Mouse (Mus musculus) hindlimb bud, embryonic 11.5 days (tissue): ENCODE measurements around the gene Tmem56.

Experiments used
- DNase-seq: peaks from one replicate; pipeline ENCODE4 v3.0.0-alpha.2; 2012; ENCODE audit warnings: low read depth, low spot score; ENCODE audit errors: extremely low spot score

The Tmem56 gene

DNA sequence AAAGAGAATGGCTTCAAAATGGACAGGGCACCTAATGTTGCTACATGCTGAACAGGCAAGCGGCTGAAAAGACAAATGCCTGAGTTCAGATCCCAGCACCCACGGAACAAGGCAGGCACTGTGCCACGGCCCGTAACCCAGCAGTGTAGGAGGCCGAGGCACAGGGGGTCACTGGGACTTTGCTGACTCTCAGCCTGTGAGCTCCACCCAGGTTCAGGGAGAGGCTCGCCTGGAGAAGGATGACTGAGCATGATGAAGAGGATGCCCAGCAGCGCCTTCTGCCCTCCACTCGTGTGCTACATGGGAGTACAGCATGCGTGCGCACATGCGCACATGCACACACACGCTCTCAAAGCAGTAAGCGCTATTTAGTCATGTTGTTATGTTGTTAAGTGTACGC lies 3.2 kb downstream of the Tmem56 start:
- no peak for DNase-seq

DNA sequence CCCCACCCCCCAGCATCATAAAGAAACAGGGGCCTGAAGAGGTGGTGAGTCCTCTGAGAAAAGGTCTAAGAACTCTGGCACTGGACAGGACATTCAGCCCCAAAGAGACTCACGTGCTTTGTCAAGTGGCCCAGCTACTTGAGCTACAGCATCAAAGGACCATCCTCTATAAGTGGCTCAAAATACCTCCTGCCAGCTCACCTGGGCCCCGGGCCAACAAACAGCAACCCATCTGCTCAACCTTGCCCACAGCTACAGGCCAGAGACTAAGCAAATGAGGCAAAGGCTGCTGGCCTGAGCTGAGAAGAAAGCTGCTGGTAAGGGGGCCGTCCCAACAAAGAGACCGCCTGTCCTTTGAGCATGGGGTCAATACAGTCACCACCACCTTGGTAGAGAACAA lies 5.3 kb downstream of the Tmem56 start:
- no peak for DNase-seq

DNA sequence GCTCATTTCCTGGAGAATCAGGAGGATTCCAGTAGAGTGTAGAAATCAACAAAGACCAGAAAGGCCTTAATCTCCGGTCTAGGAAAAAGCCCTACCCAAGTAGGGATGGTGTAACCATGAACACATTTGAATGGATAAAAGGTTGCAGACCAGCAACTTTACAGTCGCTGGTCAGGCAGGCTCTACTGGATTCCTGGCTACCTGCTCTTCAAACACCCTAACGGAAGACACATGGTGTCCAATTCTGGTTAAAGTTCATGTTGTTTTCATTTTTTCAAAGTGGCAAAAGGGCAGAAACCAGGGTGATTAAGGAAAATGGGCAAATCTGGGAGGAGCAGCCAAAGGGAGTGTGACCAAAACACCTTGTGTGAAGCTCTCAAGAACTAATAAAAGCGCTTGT lies 5.9 kb downstream of the Tmem56 start:
- DNase-seq = no peak

DNA sequence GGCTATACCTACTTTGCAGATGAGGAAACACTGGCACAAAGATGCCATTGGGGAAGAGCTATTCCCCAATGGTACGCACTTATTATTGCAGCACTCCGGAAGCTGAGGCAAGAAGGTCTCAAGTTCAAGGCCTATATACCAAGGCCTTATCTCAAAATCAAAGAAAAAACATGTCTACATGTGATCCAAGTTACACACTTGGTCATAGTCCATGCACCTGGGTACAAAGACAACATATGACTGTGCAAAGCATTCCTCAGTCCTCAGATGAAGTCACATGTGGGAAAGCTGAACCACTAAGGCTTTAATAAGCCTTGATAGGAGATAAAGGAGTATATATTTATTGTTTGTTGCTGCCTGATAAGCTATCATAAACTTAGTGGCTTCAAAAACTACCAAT lies 8.9 kb downstream of the Tmem56 start:
- DNase-seq = no peak

DNA sequence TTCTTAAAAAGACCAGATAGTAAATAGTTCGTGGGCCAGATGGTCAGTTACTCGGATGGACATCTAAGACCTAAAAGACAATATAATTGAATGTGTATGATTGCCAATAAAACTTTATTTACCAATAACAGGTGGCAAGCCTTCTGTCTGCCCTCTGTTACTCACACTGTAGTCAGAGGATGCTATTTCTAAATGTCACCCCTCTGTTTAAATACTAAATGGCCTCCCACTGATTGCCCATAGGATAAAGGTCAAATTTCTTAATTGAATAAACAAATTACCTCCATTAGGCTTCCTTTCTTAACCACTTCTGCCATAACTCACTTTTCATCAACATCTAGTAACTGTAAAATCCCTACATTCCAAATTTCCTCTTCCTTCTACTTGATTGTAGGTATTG lies 10.3 kb downstream of the Tmem56 start:
- DNase-seq = no peak

DNA sequence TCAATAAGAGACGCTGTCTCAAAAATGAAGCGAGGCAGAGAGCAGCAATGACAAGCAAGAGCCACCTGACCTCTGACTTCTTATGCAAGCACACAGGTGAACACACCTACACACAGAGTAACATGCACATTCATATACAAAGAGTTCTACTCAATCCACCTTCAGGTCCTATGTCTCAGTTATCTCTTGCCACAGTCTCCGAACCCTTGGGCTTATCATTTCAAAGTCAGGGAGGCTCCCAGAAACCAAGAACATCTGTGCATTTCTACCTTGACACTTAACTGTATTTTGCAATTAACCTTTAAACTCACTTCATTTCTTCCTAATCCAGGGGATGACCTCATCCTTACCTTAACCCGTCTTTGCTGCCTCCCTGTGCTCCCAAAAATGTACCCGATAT lies 15.6 kb downstream of the Tmem56 start:
- no peak for DNase-seq

DNA sequence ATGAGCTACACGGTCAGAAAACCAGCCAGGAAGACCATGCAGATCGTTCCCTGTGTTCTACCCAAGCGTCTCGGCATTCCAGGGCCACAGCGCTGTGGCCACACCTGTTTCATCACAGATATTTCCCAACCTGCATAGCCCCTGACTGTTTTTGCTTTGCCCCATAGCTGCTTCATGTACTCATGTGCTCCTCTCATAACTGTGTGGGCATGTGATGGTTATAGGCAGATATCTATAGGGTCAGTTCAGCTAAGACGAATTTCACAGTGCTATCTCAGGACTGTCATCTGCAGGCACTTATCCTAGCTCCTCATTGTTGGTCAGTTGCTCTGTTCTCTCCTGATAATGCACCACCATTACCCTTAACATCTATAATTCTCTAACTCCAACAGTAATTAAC lies 18.7 kb downstream of the Tmem56 start:
- no peak for DNase-seq

DNA sequence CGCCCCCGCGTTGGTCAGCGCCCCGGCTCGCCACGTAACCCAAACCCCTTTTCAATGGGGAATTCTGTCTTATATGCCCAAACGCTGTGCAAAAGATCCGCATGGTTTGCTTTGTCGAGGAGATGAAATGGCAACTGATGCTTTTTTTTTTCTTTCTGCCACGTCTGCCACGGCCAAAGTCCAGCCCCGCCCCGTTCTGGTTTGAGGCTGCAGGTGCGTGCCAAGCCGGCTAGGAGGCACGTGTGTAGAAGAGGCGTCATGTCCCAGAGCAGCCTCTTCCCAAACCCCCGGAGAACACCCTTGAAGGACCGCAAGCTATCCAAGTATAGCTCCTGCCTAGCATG lies 19.7 kb downstream of the Tmem56 start:
- no peak for DNase-seq

DNA sequence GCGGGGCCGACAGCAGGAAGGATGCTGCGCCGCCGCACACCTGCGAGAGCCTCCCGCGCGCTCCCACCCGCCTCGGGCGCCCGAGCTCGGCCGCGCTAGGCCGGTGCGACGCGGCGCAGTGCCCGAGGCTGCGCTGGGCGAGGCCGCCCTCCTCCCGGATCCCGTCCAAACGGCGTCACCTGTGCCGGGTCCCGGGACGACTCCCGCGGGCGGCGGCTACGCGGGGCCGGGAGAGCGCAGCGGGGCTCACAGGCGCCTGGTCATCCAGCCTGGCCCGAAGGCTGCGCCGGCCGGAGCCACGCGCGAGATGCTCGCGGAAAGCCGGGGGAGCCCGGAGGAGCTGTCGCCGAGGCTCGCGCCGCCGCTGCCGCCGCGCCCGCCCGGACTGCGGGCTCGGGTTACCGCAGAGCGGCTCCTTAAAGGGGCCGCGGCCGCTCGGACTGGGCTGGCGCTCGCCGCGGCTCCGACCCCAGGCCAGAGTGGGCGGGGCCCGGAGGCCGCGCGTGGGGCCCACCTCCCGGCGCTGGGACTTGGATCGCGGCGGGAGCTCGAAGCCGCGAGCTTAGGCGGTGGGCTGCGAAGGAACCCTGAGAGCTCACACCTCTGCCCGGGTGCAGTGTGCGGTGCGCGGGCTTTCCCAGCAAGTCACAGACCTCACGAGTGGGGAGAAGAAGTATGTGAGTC lies 20.2 kb downstream of the Tmem56 start:
- no peak for DNase-seq

DNA sequence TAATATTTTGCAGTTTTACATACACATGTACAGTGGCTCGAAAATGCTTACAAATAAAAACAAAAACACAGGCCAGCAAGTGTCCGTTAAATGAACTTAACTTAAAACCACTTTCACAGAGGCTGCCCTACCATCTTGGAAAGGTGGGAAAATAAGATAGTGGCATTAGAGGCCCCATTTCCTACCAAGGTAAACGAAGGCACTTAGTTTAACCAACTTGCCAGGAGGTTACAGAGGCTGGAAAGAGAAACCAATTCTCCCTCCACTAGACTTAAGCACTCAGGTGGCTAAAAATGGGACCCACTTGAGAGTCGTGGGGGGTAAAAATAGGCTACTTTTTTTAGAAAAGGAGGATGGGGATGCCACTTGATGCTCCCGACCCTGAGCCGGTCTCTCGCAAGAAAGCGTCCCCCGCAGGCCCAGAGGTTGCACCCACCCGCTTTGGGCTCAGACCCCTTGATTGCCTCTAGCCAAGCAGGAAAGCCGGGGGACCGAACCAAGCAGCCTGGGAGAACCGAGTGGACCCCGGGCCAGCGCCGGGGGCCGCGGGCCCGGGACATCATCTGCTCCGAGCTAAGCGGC lies 20.9 kb downstream of the Tmem56 start:
- DNase-seq = no peak

DNA sequence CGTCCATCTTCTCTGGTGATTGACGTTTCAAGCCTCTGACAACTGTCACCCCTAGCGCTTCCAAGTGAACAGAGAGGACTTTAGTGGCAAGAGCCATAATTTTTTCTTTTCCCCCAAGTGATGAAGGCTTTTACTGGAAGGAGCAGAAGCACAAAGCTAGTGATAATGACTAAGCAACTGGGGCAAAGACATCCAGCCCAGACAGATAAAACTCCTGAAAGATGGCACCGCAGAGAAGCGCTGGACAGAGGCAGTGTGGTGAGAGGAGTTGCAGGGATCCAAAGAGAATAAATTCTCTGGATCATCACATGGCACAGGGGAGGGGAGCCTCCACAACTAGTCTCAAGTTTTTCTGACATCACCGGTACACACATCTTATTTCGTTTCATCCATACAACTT lies 21.6 kb downstream of the Tmem56 start:
- DNase-seq = no peak

DNA sequence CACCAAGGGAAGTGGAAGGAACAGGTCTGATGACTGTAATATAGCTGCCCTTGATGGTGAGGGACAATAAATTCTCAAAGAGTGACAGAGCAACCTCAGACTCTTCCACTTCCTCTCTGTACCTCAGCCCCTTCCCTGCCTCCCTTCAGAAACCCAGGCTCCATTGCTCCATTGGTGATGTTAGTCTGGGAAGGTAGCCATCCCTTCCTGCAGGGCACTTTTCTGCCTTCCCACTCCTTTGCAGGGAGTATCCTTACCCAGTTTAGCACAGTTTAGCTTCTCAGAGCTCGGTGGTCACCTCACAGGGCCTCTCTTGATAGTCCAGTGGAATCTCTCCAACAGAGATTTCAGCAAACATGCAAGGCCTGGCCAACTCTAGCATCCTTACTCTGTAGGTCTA lies 22.1 kb downstream of the Tmem56 start:
- no peak for DNase-seq

DNA sequence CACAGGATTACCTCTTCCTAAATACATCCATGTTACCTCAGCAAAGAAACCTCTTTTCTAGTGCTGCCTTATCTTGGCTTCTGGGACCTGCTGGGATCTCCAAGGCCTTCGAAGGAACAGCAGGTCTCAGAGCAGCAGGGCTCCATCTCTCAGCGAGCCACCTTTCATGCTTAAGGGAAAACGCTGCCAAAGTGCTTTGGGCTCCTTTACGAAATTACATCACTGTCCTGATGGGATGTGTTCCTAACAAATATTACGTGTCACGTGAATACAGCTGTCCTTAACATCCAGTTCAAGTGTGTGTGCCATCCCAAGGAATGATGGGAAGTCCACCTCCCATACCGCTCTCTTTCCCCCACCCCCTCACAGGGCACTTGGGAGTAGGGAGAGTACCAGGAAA lies 22.9 kb downstream of the Tmem56 start:
- DNase-seq = no peak

DNA sequence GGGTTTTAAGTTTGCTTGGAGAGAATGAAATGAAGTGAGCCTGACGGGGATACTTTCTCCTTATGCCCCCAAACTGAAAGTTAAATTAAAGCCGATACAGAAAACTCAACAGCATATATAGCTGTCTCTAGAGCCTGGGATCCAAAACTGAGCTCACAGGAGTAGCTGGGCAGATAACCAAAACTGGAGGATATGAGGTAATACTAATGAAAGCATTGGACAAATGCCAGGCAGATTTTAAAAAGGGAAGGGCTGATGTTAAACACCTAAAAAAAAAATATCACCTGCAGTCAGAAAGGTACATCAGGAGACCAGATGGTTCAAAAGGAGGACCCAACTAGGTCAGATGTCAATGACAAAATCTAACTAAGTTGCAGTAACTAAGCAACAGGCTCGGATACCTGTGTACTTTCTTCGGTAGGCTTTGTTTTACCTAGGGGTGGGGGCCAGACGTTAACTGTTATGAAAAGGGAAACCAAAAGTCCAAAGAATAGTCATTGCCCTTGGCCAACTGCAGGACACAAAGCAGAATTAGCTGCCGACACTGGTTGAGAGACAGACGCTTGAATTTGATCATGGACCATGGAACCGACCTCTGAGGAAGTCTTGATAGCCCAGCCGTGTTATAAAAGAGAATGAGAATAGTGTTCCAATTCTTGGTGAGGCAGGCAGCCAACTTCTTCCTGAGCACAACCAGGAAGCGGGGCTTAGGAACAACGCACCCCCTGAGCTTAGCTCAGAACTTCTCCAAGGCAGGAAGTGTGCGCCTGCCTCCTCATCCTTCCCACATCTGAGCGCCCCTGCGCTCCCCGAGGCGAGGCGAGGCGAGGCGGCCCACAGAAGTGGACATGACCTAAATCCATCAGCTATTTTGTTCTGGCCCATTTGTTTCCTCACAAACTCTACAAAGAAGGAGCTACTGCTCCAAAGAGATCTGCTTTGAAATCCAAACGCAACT lies 24.1 kb downstream of the Tmem56 start:
- DNase-seq = no peak

DNA sequence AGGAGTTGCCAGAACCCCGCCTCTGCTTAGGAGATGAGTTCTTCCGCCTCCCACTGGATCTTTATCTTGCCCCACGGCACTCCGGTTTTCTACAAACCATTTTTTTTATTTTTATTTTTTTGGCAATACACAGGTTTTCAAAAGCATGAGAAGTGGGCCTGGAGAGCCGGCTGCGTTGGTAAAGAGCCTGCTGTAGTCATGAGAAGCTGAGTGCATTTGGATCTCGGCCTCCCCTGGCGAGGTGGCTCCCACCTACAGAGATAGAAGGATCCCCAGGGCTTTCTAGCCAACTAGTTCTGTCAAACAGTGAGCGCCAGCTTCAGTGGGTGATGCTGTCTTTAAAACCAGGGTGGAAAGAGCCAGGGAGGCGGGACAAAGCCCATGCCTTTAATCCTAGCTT lies 25.5 kb downstream of the Tmem56 start:
- no peak for DNase-seq

DNA sequence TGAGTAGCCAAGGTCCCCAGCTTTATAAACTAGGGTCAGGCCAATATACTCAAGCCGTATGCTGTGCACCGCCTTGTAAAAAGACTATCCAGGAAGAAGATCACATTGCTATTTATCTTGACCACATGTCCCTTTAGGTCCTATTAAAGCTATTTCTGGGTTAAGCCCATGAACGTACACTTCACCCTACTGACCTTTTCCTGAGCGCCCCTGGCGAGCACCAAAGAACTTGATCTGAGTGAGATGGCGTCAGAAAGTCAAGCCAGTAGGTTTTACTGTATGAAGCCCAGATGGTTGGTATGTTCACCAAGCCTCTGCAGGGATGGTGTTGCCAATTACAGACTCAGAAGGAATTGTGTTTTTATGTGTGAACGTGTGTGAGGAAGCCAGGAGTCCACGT lies 26.8 kb downstream of the Tmem56 start:
- DNase-seq = no peak

DNA sequence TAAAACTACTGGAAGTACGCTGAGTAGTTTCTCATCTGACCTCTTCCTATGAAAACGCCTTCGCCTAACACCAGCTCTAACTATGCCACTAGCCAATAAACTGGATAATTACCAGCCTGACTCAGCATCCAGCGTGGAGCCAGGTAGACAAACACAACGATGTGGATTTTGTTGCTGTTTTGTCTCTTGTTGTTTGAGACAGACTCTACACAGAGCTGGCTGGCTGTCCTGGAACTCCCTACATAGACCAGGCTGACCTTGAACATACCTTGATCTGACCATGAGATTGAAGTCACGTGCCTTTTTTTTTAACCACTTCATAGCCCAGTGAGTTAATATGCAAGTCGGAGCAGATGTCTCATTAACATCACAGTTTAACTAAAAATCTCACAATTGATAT lies 27.4 kb downstream of the Tmem56 start:
- DNase-seq = no peak

DNA sequence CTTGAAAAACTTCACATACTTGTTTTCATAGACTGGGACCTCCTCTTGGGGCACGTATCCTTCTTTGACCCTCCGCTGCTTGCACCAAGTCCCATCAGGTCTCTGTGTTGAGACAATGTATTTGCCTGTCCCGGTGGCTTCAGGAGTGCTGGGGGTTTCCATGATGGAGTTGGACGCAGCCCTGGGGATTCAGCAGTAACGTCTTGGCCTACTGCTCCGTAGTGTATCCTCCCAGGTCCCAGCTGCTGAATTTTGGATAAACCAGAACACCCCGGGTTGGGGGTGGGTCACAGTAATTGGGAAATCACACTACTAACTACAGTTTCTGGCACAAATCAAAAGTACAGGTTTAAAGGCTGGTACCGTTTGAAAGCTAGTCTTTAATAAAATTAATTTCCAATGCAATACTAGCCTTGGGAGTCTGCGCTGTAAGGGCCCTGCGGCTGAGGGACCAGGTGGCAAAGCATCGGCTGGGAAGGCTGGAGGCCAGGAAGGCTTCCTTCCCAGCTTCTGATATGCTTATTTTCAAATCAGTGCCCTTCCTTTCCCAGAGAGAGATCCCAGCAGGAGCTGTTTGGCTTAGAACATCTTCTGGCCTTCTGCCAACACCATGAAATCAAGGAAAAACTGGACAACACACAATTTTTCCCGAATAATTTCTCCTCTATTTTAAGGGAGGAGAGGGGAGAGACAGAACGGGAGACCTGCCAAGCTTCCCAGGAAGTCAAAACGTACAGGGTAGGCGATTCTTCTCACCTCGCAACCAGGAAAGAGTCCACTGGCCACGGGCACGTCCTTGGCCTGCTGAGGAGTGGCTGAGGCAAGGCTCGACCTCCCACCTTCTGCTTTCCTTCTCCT lies 32.1 kb downstream of the Tmem56 start:
- DNase-seq = no peak

DNA sequence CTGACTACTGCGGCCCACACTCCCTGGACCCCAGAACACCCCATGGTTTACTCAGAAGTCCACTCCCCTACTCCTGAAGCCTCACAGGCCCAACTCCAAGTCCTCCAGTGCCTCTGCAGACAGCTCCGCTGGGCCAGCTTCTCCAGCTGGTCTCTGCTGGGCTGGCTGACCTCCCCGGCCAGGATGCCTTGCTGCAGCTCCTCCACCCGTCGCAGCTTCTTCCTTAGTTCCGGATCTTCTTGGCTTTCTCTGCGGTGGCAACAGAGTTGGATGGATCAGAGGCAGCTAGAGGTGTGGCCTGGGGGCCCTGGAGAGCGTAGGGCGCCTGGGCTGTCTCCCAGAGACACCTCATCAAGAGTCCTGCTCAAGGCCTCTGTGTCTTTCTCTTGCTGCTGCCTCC lies 32.9 kb downstream of the Tmem56 start:
- DNase-seq = no peak

DNA sequence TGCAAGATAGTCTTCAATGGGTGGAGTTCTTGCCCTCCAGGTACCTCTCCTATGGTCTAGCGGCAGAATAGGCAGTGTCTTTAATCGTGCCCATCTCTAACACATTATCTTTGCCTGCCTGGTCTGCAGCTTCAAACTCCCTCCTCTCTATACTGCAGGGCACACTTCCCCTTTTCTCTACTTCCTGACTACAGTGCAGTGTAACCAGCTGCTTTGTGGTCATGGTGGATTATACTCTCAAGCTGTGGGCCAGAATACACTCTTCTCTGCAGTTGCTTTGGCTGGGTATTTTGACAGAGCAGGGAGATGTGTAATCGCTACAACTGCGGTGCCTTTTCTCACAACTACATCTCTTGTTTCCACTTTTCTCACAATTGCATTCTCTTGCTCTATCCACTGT lies 40.0 kb downstream of the Tmem56 start:
- DNase-seq = no peak
